Mouse (Mus musculus): ENCODE results near the gene Lrrc19.

Gene Lrrc19

DNA sequence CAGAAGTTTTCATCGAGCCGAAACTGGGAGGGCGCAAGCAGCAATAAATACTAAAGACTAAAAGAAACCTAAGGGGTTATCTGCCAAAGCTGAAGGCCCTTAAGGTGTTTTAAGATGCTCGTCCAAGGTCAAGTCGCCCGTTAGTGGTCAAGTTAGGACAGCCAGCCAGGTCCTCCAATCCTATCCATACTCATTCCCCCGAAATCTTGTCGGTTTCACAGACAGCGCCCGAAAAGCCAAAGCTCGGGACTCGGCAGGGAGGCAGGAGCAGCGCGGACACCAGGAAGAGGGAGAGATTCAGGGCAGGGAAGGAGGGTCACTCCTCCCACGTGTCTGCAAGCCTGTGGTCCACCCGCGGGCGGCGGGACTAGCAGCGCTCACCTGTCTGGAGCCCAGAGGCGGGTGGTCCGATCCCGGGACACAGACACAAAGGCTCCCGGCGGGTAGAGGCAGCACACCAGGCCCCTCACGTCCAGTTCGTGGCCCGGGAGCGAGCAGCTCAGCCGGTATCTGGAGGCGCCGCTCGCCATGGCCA is 47.4 kb downstream of the Lrrc19 start:
- in situ Hi-C loops (cut with MboI; ENCODE audit: low pct_unique_long_range_greater_than_20kb in 1 of 2, low sequenced_read_pairs in 2 of 2, unreplicated experiment in 1 of 2): no loop called here

DNA sequence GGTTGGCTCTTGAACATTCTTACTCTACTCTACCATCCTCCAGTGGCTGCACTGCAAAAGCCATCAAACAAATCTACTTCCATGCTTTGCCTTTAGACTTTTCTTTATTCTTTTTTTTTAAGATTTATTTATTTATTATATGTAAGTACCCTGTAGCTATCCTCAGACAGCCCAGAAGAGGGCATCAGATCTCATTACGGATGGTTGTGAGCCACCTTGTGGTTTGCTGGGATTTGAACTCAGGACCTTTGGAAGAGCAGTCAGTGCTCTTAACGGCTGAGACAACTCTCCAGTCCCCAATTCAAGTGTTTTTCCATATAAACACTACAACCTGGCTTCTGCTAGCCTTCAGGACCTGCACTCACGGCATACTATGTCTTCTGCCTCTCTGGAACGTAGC is 48.5 kb downstream of the Lrrc19 start:
- in situ Hi-C loops (cut with MboI; ENCODE audit: low pct_unique_long_range_greater_than_20kb in 1 of 2, low sequenced_read_pairs in 2 of 2, unreplicated experiment in 1 of 2): no loop called here

DNA sequence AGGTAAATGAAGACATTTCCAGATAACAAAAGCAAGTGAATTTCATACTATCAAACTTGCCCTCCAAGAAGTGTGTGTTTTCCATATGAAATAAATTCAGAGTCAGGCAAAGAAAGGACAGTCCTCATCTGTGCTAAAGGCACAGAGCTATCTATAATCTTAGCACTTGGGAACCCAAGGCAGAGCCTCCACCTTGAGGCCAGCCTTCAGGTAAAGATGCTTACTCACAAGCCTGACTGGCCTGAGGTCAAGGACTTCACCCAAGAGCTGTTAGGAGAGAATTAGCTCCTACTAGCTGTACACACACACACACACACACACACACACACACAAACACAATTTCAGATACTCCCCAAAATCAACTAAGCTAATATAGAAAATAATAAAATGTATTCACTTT is 57.2 kb downstream of the Lrrc19 start:
- in situ Hi-C loops (cut with MboI; ENCODE audit: low pct_unique_long_range_greater_than_20kb in 1 of 2, low sequenced_read_pairs in 2 of 2, unreplicated experiment in 1 of 2): no loop called here

DNA sequence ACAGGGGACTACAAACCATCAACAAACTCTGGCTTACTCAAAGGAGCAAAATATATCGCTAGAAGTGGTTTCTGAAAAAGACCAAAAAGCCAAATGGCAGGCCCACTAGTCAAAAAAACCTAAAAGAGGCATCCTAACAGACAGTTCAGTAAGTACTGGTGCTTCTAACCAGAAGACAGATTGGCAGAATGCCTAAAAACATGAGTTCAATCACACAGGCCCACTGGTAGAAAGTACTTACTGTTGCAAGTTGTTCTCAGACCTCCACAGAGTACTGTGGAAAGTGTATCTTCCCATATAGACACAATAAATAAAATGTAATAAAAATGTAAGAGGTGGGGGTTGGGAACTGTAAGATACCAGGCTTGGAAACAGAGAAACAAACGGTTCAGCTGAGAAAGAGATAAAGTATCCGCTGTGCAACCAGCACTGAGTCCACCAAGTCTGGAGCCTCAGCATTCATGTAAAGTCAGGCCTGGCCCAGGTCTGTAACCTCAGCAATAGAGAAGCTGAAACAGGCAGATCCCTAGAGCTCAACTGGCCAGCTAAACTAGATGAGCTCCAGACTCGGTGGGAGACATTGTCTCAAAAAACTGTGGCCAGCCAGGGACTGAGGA is 58.1 kb downstream of the Lrrc19 start:
- in situ Hi-C loops (cut with MboI; ENCODE audit: low pct_unique_long_range_greater_than_20kb in 1 of 2, low sequenced_read_pairs in 2 of 2, unreplicated experiment in 1 of 2): no loop called here
